ENCODE assay signal across 23 mouse cellular contexts in genomic region chr11:3684232-3684631, GRCm38 (mm10).
"Had no signal": no experiment of that assay in that cellular context is flagged by ENCODE, and none has a peak within 500 bp of the region (broad histone marks: within the 10 kb centered on the region; RNA-seq: fewer than 3 reads in every experiment).

No protein-coding gene starts in this region.

- H3K27ac ChIP-seq: gastrocnemius, adult 2 months; heart, adult 2 months; heart, embryonic 13.5 days; heart, embryonic 15.5 days; hindbrain, embryonic 13.5 days; hindbrain, embryonic 15.5 days; hindbrain, postnatal 0 days; left cerebral cortex, adult 2 months; limb, embryonic 10.5 days; limb, embryonic 12.5 days; liver, embryonic 13.5 days; liver, embryonic 15.5 days had no signal

- H3K4me3 ChIP-seq: gastrocnemius, adult 2 months; heart, adult 2 months; heart, embryonic 13.5 days; heart, embryonic 15.5 days; hindbrain, embryonic 13.5 days; hindbrain, embryonic 15.5 days; left cerebral cortex, adult 2 months; limb, embryonic 10.5 days; limb, embryonic 12.5 days; liver, embryonic 13.5 days; liver, embryonic 15.5 days had no signal

- H3K9me3 ChIP-seq: heart, embryonic 13.5 days; heart, embryonic 15.5 days; hindbrain, embryonic 13.5 days; hindbrain, embryonic 15.5 days; limb, embryonic 10.5 days; limb, embryonic 12.5 days; liver, embryonic 13.5 days; liver, embryonic 15.5 days had no signal

- H3K4me1 ChIP-seq: heart, embryonic 13.5 days; heart, embryonic 15.5 days; hindbrain, embryonic 13.5 days; hindbrain, embryonic 15.5 days; limb, embryonic 10.5 days; limb, embryonic 12.5 days; liver, embryonic 13.5 days; liver, embryonic 15.5 days had no signal

- H3K4me2 ChIP-seq: heart, embryonic 11.5 days; heart, embryonic 13.5 days; heart, embryonic 15.5 days; hindbrain, embryonic 13.5 days; hindbrain, embryonic 15.5 days; limb, embryonic 12.5 days; liver, embryonic 11.5 days; liver, embryonic 13.5 days; liver, embryonic 15.5 days had no signal

- H3K9ac ChIP-seq: heart, embryonic 13.5 days; heart, embryonic 15.5 days; hindbrain, embryonic 13.5 days; hindbrain, embryonic 15.5 days; limb, embryonic 12.5 days; liver, embryonic 13.5 days; liver, embryonic 15.5 days had no signal

- ATAC-seq: hindbrain, postnatal 0 days; intestine, embryonic 16.5 days had no signal

- H3K27me3 ChIP-seq: heart, embryonic 13.5 days; heart, embryonic 15.5 days; hindbrain, embryonic 13.5 days; hindbrain, embryonic 15.5 days; limb, embryonic 12.5 days; liver, embryonic 13.5 days; liver, embryonic 15.5 days had no signal

- DNase-seq: gastrocnemius, adult 2 months; gastrocnemius, postnatal 10 days; gastrocnemius, postnatal 36 days; heart, adult 11 months; heart, adult 2 months; heart, postnatal 14 days; heart, postnatal 36 days; kidney, adult 11 months; layer of hippocampus, adult 9-11 months; liver; liver, embryonic 13.5 days had no signal
